Mouse (Mus musculus) heart, postnatal 0 days (tissue): Measurements from ENCODE around the gene Syt3. TPM values are rescaled to one million over a fixed set of nuclear protein-coding genes. Genes with fewer than 3 reads are reported as not detected.

Experiments used
- ATAC-seq: fragments of 200-750 bp; cut with Nextera tagmentation; 2 replicates; pipeline ENCODE4 v1.8.0; 2017; ENCODE audit warnings: low read depth, moderate number of reproducible peaks, moderate library complexity; ENCODE audit not compliant: insufficient read depth
- DNase-seq: peaks from one replicate; pipeline ENCODE4 v3.0.0-alpha.2; 2016; ENCODE audit warnings: low spot score
- H3K27ac ChIP-seq: fragments of 300-500 bp; sonication (generic); 2 replicates; pipeline ENCODE4 v1.5.1; 2014; ENCODE audit warnings: low read depth, mild to moderate bottlenecking
- H3K27me3 ChIP-seq: fragments of 300-500 bp; sonication (generic); 2 replicates; pipeline ENCODE4 v1.6.1; 2014; ENCODE audit warnings: low read length, mixed read lengths; ENCODE audit not compliant: control insufficient read depth, insufficient read depth
- H3K36me3 ChIP-seq: fragments of 300-500 bp; sonication (generic); replicated peaks from 2 replicates; pipeline ENCODE4 v1.6.1; 2014; ENCODE audit warnings: low read length, mixed read lengths; ENCODE audit not compliant: control insufficient read depth, insufficient read depth
- H3K4me1 ChIP-seq: fragments of 300-500 bp; sonication (generic); 2 replicates; pipeline ENCODE4 v1.6.1; 2014; ENCODE audit warnings: antibody characterized with exemption; ENCODE audit not compliant: control insufficient read depth, insufficient read depth
- H3K4me2 ChIP-seq: fragments of 300-500 bp; sonication (generic); 2 replicates; pipeline ENCODE4 v1.6.1; 2014; ENCODE audit warnings: low read depth, mild to moderate bottlenecking, low read length, moderate library complexity
- H3K4me3 ChIP-seq: fragments of 300-500 bp; sonication (generic); 2 replicates; pipeline ENCODE4 v1.5.1; 2014; ENCODE audit warnings: low read depth, low read length
- H3K9ac ChIP-seq: fragments of 300-500 bp; sonication (generic); replicated peaks from 2 replicates; pipeline ENCODE4 v1.6.1; 2014; ENCODE audit warnings: low read depth, low read length, mixed read lengths
- H3K9me3 ChIP-seq: fragments of 300-500 bp; sonication (generic); replicated peaks from 2 replicates; pipeline ENCODE4 v1.6.1; 2016; ENCODE audit warnings: low read length; ENCODE audit not compliant: control insufficient read depth
- CTCF ChIP-seq: IDR thresholded peaks from 2 replicates; pipeline ENCODE4 v1.5.1; 2016; ENCODE audit warnings: antibody characterized with exemption, control low read depth, low read depth
- EP300 ChIP-seq: IDR thresholded peaks from 2 replicates; pipeline ENCODE4 v1.6.1; 2016; ENCODE audit warnings: antibody characterized with exemption, low read depth
- WGBS: fragments of 180-500 bp; shearing (Covaris S2); extraction: QIAGEN DNeasy Blood & Tissue Kit; methylation state at CpG from one replicate; pipeline ENCODE4 v1.1.7; 2014; 5-methylcytosine and 5-hydroxymethylcytosine counted together
- polyA plus RNA-seq: library from polyadenylated mRNA; unstranded; fragments of >200 nt; fragmentation: Nextera tagmentation; extraction: Ambion mirVana; gene quantifications from 2 replicates; pipeline ENCODE4 v1.2.1, GENCODE M21; 2015
- total RNA-seq: library from RNA; depleted of rRNA; stranded (reverse); fragments of >200 nt; gene quantifications from 2 replicates; pipeline ENCODE4 v1.2.3, GENCODE M21; 2014; ENCODE audit warnings: low replicate concordance

Gene Syt3
- total and polyA plus RNA-seq, 2 experiments from 2014 or later = 0.86 to 3.1 TPM

DNA sequence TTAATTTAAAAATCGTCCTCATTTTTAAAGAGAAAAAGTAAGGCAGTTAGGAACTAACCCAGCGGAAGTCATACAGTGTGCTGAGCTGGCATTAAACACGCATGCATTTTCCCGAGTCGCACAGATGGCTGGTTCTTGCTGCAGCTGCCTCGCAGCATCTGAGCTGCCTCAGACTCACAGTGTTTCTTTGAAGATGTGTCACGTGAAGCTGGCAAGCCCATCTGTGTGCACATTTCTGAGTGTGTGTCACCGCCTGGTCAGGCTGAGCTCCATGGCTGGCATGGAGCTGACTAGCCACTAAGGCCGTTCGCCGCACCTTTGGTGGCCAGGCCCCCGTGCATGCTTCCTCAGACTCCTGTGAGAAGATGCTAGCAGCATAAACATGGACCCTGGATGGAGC, 1.4 kb upstream of the Syt3 start:
- no peak overlapping the region for H3K9ac ChIP-seq
- no peak for TF ChIP-seq CTCF
- TF ChIP-seq EP300 = no peak
- peaks cover 12% of the 10 kb centered on the region for H3K4me1 ChIP-seq
- no peak for ATAC-seq
- no peak for DNase-seq
- WGBS = 72% methylated on average over 12 of the region's 12 CpGs
- no peaks in the 10 kb centered on the region for H3K36me3 ChIP-seq
- no peak overlapping the region for H3K4me3 ChIP-seq
- peaks cover 12% of the 10 kb centered on the region; the same call in 1 of the 2 replicates for H3K27me3 ChIP-seq
- H3K4me2 ChIP-seq = no peak overlapping the region
- H3K9me3 ChIP-seq = 0 out of 2 replicates have a peak, but pooled peaks cover 3% of the 10 kb centered on the region
- H3K27ac ChIP-seq = no peak overlapping the region

DNA sequence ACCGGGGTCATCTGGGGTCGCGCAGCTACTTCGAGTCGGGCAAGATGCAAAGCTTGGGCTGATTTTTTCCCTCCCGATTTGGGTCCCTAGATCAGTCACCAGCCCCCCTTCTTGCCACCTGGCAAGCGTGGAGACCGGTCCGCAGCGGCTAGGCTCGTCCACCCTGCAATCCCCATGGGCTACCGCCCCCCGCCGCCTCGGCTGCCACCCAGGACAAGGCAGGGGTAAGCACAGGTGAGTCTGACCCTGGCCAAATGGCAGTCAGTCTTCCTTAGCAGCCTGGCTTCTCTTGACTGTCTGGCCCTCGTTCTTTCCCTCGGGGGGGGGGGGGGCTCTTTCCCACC, 786 bp downstream of the Syt3 start:
- H3K9me3 ChIP-seq = 0 out of 2 replicates have a peak, but pooled peaks cover 3% of the 10 kb centered on the region
- H3K4me3 ChIP-seq = peak overlapping the region; percentile 49
- ATAC-seq = peak; percentile 28; the same call in 1 of the 2 replicates
- H3K27ac ChIP-seq = no peak overlapping the region
- 2% methylated on average over 17 of the region's 17 CpGs for WGBS
- no peak for DNase-seq
- TF ChIP-seq CTCF = no peak
- TF ChIP-seq EP300 = no peak
- H3K27me3 ChIP-seq = peaks cover 14% of the 10 kb centered on the region; the same call in 1 of the 2 replicates
- H3K4me2 ChIP-seq = peak overlapping the region; percentile 87
- no peaks in the 10 kb centered on the region for H3K36me3 ChIP-seq
- H3K9ac ChIP-seq = peak overlapping the region; percentile 8; the same call in 1 of the 2 replicates
- peaks cover 4% of the 10 kb centered on the region for H3K4me1 ChIP-seq

DNA sequence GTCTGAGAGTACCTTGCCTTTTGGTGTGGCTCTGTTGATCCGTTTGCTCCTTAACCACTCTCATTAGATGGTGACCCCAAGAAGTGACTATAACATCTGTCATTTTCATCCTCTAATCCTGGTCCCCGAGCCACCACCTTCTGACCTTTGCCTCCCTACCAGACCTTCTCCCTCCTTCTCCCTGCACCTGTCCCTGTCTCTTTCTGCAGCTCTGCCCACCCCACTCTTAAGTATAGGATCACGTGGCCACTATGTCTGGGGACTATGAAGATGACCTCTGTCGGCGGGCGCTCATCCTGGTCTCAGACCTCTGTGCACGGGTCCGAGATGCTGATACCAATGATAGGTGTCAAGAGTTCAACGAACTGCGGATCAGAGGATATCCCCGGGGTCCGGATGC, 1.8 kb downstream of the Syt3 start, which contains the start of gene 1700008O03Rik:
1700008O03Rik (minus strand) TSS at position 101 of the 400 bp plus-strand sequence.
- WGBS = 71% methylated on average over 12 of the region's 12 CpGs

DNA sequence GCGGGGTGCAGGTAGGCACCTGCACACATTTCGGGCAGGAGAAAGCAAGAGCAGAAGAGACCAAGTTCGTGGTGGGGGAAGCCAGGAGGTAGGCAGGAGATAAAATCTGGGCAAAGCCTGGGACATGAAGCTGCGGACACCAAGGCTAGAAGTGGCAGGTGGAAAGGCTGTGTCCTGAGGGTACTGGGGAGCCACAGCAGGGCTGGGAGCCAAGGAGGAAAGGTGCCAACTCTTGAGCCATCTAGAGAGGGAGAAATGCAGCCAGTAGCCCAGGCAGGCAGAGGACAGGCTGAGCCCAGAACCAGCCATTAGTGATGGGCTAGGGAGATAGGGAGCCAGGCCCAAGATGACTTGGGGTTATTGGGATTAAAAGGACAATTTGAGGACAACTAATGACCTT, 7.9 kb downstream of the Syt3 start:
- Histone ChIP-seq H3K9me3 (no peaks in the 10 kb centered on the region), H3K36me3 (no peaks in the 10 kb centered on the region), H3K4me3 (no peak overlapping the region), H3K9ac (no peak overlapping the region), H3K4me2 (no peak overlapping the region), H3K27ac (no peak overlapping the region), H3K27me3 (0 out of 2 replicates have a peak, but pooled peaks cover 3% of the 10 kb centered on the region), H3K4me1 (no peaks in the 10 kb centered on the region)
- no peak for ATAC-seq
- WGBS = 74% methylated on average over 4 of the region's 4 CpGs
- TF ChIP-seq EP300 (no peak), CTCF (no peak)
- no peak for DNase-seq

More for the DNA sequence above, 1.8 kb downstream of the Syt3 start, which contains the start of gene 1700008O03Rik:
- H3K27me3 ChIP-seq = peaks cover 15% of the 10 kb centered on the region; the same call in 1 of the 2 replicates
- H3K27ac ChIP-seq = no peak within 1 kb of the TSS
- H3K4me2 ChIP-seq = peak within 1 kb of the TSS; percentile 87
- no peak for DNase-seq
- no peak for TF ChIP-seq EP300
- 0 out of 2 replicates have a peak, but pooled peaks cover under 1% of the 10 kb centered on the region for H3K9me3 ChIP-seq
- H3K9ac ChIP-seq = 0 out of 2 replicates have a peak within 1 kb of the TSS, but pooled peaks have one; percentile 8
- peaks cover 4% of the 10 kb centered on the region for H3K4me1 ChIP-seq
- no peaks in the 10 kb centered on the region for H3K36me3 ChIP-seq
- peak within 1 kb of the TSS; percentile 49 for H3K4me3 ChIP-seq
- no peak for ATAC-seq

DNA sequence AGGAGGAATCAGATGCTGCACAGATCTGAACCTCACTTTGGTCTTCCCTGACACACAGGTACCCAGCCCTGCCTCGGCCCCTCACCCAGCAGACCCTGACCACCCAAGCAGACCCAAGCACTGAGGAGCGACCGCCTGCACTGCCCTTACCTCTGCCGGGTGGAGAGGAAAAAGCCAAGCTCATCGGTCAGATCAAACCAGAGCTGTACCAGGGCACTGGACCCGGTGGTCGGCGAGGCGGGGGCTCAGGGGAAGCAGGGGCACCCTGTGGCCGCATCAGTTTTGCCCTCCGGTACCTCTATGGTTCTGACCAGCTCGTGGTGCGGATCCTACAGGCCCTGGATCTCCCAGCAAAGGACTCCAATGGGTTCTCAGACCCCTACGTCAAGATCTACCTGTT, 8.4 kb downstream of the Syt3 start:
- no peak for DNase-seq

DNA sequence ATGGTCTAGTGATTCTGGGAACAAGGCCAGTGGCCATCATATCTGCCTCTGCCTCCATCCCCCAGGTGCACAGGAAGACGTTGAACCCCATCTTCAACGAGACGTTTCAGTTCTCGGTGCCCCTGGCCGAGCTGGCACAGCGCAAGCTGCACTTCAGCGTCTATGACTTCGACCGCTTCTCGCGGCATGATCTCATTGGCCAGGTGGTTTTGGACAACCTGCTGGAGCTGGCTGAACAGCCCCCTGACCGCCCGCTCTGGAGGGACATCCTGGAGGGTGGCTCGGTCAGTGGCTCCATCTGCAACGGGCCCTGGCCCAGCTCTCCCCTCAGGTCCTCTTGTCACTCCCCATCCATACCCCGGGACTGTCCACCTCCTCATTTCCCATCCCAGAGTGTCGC, 9.4 kb downstream of the Syt3 start:
- Histone ChIP-seq H3K4me1 (no peaks in the 10 kb centered on the region), H3K9me3 (no peaks in the 10 kb centered on the region), H3K9ac (no peak overlapping the region), H3K27me3 (0 out of 2 replicates have a peak, but pooled peaks cover 3% of the 10 kb centered on the region), H3K4me3 (no peak overlapping the region), H3K36me3 (no peaks in the 10 kb centered on the region), H3K27ac (no peak overlapping the region), H3K4me2 (no peak overlapping the region)
- TF ChIP-seq CTCF = no peak
- no peak for TF ChIP-seq EP300
- 88% methylated on average over 17 of the region's 17 CpGs for WGBS
- no peak for DNase-seq
- no peak for ATAC-seq

More for the DNA sequence above, 8.4 kb downstream of the Syt3 start:
- WGBS = 86% methylated on average over 14 of the region's 14 CpGs
- ATAC-seq = no peak
- Histone ChIP-seq H3K9me3 (no peaks in the 10 kb centered on the region), H3K27ac (no peak overlapping the region), H3K36me3 (no peaks in the 10 kb centered on the region), H3K4me3 (no peak overlapping the region), H3K4me2 (no peak overlapping the region), H3K27me3 (0 out of 2 replicates have a peak, but pooled peaks cover 3% of the 10 kb centered on the region), H3K9ac (no peak overlapping the region), H3K4me1 (no peaks in the 10 kb centered on the region)
- TF ChIP-seq CTCF = no peak
- TF ChIP-seq EP300 = no peak
